Mouse (Mus musculus): ENCODE data around the gene Synpo2l.

DNA sequence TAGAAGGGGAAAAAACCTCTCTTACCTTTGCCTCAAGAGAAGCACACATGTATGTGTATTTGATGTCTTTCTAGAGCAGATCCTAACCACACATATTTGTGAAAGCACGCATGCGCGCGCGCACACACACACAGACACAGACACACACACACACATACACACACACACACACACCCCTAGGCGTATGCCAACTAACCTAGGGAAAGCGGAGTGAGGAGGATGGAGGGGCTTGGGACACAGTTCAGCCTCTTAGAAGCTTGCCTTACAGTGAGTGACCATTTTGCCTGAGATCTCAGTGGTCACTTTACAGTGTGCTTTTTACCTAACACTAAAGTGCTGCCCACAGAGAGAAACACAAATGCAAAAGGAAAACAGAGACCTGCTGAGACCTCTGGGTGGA lies 8.5 kb downstream of the Synpo2l start:
- no peak for TF ChIP-seq CTCF (IDR thresholded peaks at IDR 0.05; ENCODE audit: extremely low read depth, insufficient read depth, low read length)
- TF ChIP-seq POLR2A (IDR thresholded peaks at IDR 0.05; ENCODE audit: extremely low read depth, insufficient read depth, low read length), result no peak
